Mouse (Mus musculus) liver, embryonic 11.5 days (tissue): ENCODE results near the gene Dab1. TPM values are rescaled to one million over a fixed set of nuclear protein-coding genes. Genes with fewer than 3 reads are reported as not detected.

Experiments used
- ATAC-seq: fragments of 200-750 bp; cut with Nextera tagmentation; replicated peaks from 2 replicates; pipeline ENCODE4 v1.8.0; 2017; ENCODE audit warnings: moderate number of reproducible peaks, mild to moderate bottlenecking, moderate TSS enrichment, moderate library complexity; ENCODE audit not compliant: low FRiP score
- DNase-seq: peaks from one replicate; pipeline ENCODE4 v3.0.0-alpha.2; 2017; ENCODE audit warnings: low spot score
- H3K27ac ChIP-seq: fragments of 300-500 bp; sonication (generic); 2 replicates; pipeline ENCODE4 v1.5.1; 2014; ENCODE audit warnings: mild to moderate bottlenecking, low read depth, low read length, control low read depth
- H3K27me3 ChIP-seq: fragments of 300-500 bp; sonication (generic); replicated peaks from 2 replicates; pipeline ENCODE4 v1.6.1; 2014; ENCODE audit warnings: low read length, mixed read lengths; ENCODE audit not compliant: control insufficient read depth, insufficient read depth
- H3K36me3 ChIP-seq: fragments of 300-500 bp; sonication (generic); 2 replicates; pipeline ENCODE4 v1.6.1; 2014; ENCODE audit warnings: mild to moderate bottlenecking, low read length, moderate library complexity, mixed read lengths; ENCODE audit not compliant: control insufficient read depth, insufficient read depth
- H3K4me1 ChIP-seq: fragments of 300-500 bp; sonication (generic); replicated peaks from 2 replicates; pipeline ENCODE4 v1.6.1; 2014; ENCODE audit warnings: low read length, mixed read lengths; ENCODE audit not compliant: control insufficient read depth, insufficient read depth
- H3K4me2 ChIP-seq: fragments of 300-500 bp; sonication (generic); 2 replicates; pipeline ENCODE4 v1.6.1; 2014; ENCODE audit warnings: mild to moderate bottlenecking, control low read depth, moderate library complexity
- H3K4me3 ChIP-seq: fragments of 300-500 bp; sonication (generic); 2 replicates; pipeline ENCODE4 v1.5.1; 2014; ENCODE audit warnings: low read depth, low read length, control low read depth
- H3K9ac ChIP-seq: fragments of 300-500 bp; sonication (generic); 2 replicates; pipeline ENCODE4 v1.6.1; 2014; ENCODE audit warnings: low read depth, low read length, control low read depth
- H3K9me3 ChIP-seq: fragments of 300-500 bp; sonication (generic); 2 replicates; pipeline ENCODE4 v1.6.1; 2016; ENCODE audit warnings: low read length, inconsistent platforms, mixed read lengths; ENCODE audit not compliant: control insufficient read depth
- WGBS: fragments of 180-500 bp; shearing (Covaris S2); extraction: QIAGEN DNeasy Blood & Tissue Kit; methylation state at CpG from one replicate; pipeline ENCODE4 v1.1.7; 2014; 5-methylcytosine and 5-hydroxymethylcytosine counted together
- polyA plus RNA-seq: library from polyadenylated mRNA; unstranded; fragments of >200 nt; fragmentation: Nextera tagmentation; extraction: Ambion mirVana; gene quantifications from 2 replicates; pipeline ENCODE4 v1.2.1, GENCODE M21; 2014

Dab1 gene
- polyA plus RNA-seq, 1 experiment from 2014 or later: 1.8 TPM

DNA sequence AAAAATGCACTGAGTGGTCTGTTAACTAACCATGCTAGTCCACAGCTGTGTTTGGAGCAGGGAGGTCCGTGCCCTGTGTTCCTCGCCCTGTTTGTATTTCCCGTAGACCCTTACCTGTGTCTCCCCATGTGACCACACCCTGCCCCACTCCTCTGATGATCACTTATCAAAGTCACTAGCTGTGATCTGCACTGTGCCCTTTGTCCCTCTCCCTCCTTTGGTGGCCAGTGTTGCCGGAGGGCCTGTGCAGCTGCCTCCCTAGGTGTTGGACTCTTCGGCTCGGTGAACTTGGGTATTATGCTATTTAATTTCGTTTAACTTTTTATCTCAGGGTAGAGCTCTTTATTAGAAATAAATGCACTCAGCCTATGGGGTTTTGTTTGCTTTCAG, 844.6 kb downstream of the Dab1 start:
- 75% methylated on average over 7 of the region's 7 CpGs for WGBS
- DNase-seq: no peak
- no peaks in the 10 kb centered on the region for H3K4me1 ChIP-seq
- no peak for ATAC-seq
- no peaks in the 10 kb centered on the region for H3K9me3 ChIP-seq
- H3K4me3 ChIP-seq: no peak overlapping the region
- no peaks in the 10 kb centered on the region for H3K27me3 ChIP-seq
- no peak overlapping the region for H3K4me2 ChIP-seq
- H3K9ac ChIP-seq: no peak overlapping the region
- no peaks in the 10 kb centered on the region for H3K36me3 ChIP-seq
- no peak overlapping the region for H3K27ac ChIP-seq

- H3K9me3 ChIP-seq: no peaks in the 10 kb centered on the region
- no peaks in the 10 kb centered on the region for H3K27me3 ChIP-seq
- H3K4me3 ChIP-seq: no peak overlapping the region
- 83% methylated on average over 1 of the region's 1 CpGs for WGBS
- H3K27ac ChIP-seq: no peak overlapping the region
- no peak for ATAC-seq
- no peaks in the 10 kb centered on the region for H3K36me3 ChIP-seq
- no peaks in the 10 kb centered on the region for H3K4me1 ChIP-seq
- no peak overlapping the region for H3K9ac ChIP-seq
- H3K4me2 ChIP-seq: no peak overlapping the region
- DNase-seq: no peak
These were observed 846.4 kb downstream of the Dab1 start for GRCm38 (mm10) chr4:104465594-104465993.

- Histone ChIP-seq H3K9ac (no peak overlapping the region), H3K27ac (no peak overlapping the region), H3K4me3 (no peak overlapping the region), H3K4me1 (no peaks in the 10 kb centered on the region), H3K36me3 (no peaks in the 10 kb centered on the region), H3K4me2 (no peak overlapping the region), H3K9me3 (no peaks in the 10 kb centered on the region), H3K27me3 (no peaks in the 10 kb centered on the region)
- 78% methylated on average over 3 of the region's 3 CpGs for WGBS
- DNase-seq (no peak), ATAC-seq (no peak)
These were observed 849.5 kb downstream of the Dab1 start for GRCm38 (mm10) chr4:104468666-104469065.

DNA sequence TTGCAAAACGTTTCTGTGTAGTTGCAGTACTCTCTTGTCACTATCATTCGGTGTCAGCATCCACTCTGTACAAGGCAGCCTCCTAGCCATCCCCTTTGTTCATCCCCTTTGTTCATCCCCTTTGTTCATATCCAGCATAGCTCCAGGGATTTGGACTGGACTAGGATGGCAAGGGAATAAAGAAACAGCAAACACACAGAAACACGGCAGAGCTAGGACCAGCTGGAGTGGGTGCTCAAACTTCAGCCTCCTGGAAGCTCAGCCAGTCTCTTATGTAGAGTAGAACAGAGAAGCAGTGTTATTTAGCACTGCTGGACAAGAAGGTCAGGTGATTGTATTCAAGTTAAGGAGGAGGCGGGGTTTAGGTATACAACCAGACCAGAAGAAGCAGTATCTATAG, 853.8 kb downstream of the Dab1 start:
- ATAC-seq: no peak
- 82% methylated on average over 4 of the region's 4 CpGs for WGBS
- Histone ChIP-seq H3K27ac (no peak overlapping the region), H3K9ac (no peak overlapping the region), H3K27me3 (no peaks in the 10 kb centered on the region), H3K4me1 (no peaks in the 10 kb centered on the region), H3K4me2 (no peak overlapping the region), H3K36me3 (no peaks in the 10 kb centered on the region), H3K4me3 (no peak overlapping the region), H3K9me3 (no peaks in the 10 kb centered on the region)
- DNase-seq: no peak

GRCm38 (mm10) chr4:104476841-104477240, 857.7 kb downstream of the Dab1 start:
- H3K4me1 ChIP-seq: no peaks in the 10 kb centered on the region
- no peaks in the 10 kb centered on the region for H3K27me3 ChIP-seq
- no peak overlapping the region for H3K9ac ChIP-seq
- no peak for DNase-seq
- no peak overlapping the region for H3K27ac ChIP-seq
- no peaks in the 10 kb centered on the region for H3K9me3 ChIP-seq
- no peak overlapping the region for H3K4me3 ChIP-seq
- no peak overlapping the region for H3K4me2 ChIP-seq
- ATAC-seq: no peak
- H3K36me3 ChIP-seq: no peaks in the 10 kb centered on the region
- 84% methylated on average over 7 of the region's 7 CpGs for WGBS

GRCm38 (mm10) chr4:104483948-104484347, 864.8 kb downstream of the Dab1 start:
- H3K4me3 ChIP-seq: no peak overlapping the region
- no peak for ATAC-seq
- no peak overlapping the region for H3K4me2 ChIP-seq
- no peaks in the 10 kb centered on the region for H3K4me1 ChIP-seq
- no peak overlapping the region for H3K9ac ChIP-seq
- H3K27me3 ChIP-seq: no peaks in the 10 kb centered on the region
- 94% methylated on average over 1 of the region's 1 CpGs for WGBS
- DNase-seq: no peak
- no peaks in the 10 kb centered on the region for H3K36me3 ChIP-seq
- no peaks in the 10 kb centered on the region for H3K9me3 ChIP-seq
- H3K27ac ChIP-seq: no peak overlapping the region

- H3K4me2 ChIP-seq: no peak overlapping the region
- ATAC-seq: no peak
- no peaks in the 10 kb centered on the region for H3K36me3 ChIP-seq
- WGBS: 68% methylated on average over 1 of the region's 1 CpGs
- no peak overlapping the region for H3K4me3 ChIP-seq
- no peaks in the 10 kb centered on the region for H3K27me3 ChIP-seq
- no peak overlapping the region for H3K27ac ChIP-seq
- H3K4me1 ChIP-seq: no peaks in the 10 kb centered on the region
- no peaks in the 10 kb centered on the region for H3K9me3 ChIP-seq
- H3K9ac ChIP-seq: no peak overlapping the region
- no peak for DNase-seq
These were observed 878.1 kb downstream of the Dab1 start for GRCm38 (mm10) chr4:104497221-104497620.

- Histone ChIP-seq H3K36me3 (no peaks in the 10 kb centered on the region), H3K27me3 (no peaks in the 10 kb centered on the region), H3K4me3 (no peak overlapping the region), H3K4me1 (no peaks in the 10 kb centered on the region), H3K27ac (no peak overlapping the region), H3K9me3 (no peaks in the 10 kb centered on the region), H3K4me2 (no peak overlapping the region), H3K9ac (no peak overlapping the region)
- DNase-seq (no peak), ATAC-seq (no peak)
- WGBS: 87% methylated on average over 2 of the region's 2 CpGs
These were observed 881.0 kb downstream of the Dab1 start for GRCm38 (mm10) chr4:104500112-104500511.

GRCm38 (mm10) chr4:104500646-104501045, 881.5 kb downstream of the Dab1 start:
- Histone ChIP-seq H3K4me1 (no peaks in the 10 kb centered on the region), H3K4me2 (no peak overlapping the region), H3K4me3 (no peak overlapping the region), H3K9ac (no peak overlapping the region), H3K9me3 (no peaks in the 10 kb centered on the region), H3K27ac (no peak overlapping the region), H3K36me3 (no peaks in the 10 kb centered on the region), H3K27me3 (no peaks in the 10 kb centered on the region)
- ATAC-seq (peak; percentile 43; the same call in 1 of the 2 replicates), DNase-seq (no peak)
- WGBS: 64% methylated on average over 4 of the region's 4 CpGs
